Mouse (Mus musculus): ENCODE measurements around the gene Rhog. TPM values are rescaled to one million over a fixed set of nuclear protein-coding genes. Genes with fewer than 3 reads are reported as not detected.
"Not testable (repeated sequence)": the region's sequence is repeated elsewhere in the genome, so short reads cannot be mapped to it uniquely, and the experiment has no call there.

The Rhog gene
- polyA plus RNA-seq (2012; rRNA removed): 104 and 114 TPM in 2 replicates

GRCm38 (mm10) chr7:102255954-102256353, at the start of gene Rhog:
TSS of gene Rhog (minus strand) at chr7:102256054.
- WGBS: 80% methylated on average over 3 of the region's 3 CpGs
- DNase-seq (ENCODE audit: low read depth, low spot score): no peak

GRCm38 (mm10) chr7:102305596-102305995, 49.7 kb upstream of the Rhog start:
- DNase-seq (ENCODE audit: low read depth, low spot score): no peak
- WGBS: 67% methylated on average over 2 of the region's 2 CpGs

- no peak for DNase-seq (ENCODE audit: low read depth, low spot score)
- WGBS: 91% methylated on average over 4 of the region's 4 CpGs
Observed at GRCm38 (mm10) chr7:102302471-102302870, 46.6 kb upstream of the Rhog start.

DNA sequence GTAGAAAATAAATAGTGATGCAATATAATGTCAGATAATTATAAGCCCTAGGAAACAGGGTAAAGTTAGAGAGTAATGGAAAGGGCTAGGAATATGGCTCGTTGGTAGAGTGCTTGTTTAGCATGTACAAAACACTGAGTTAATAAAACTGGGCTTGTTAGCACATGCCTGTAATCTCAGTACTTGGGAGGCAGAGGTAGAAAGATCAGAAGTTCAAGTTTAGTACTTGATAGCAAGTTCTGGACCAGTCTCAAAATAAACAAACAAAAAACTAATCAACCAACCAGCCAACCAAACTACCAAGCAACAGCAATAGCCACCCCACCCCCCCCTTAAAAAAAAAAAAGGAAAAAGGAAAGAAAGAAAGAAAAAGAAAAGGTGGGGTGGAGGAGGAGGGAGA, 44.9 kb upstream of the Rhog start:
- no peak for DNase-seq (ENCODE audit: low read depth, low spot score)
- 31% methylated on average over 1 of the region's 1 CpGs for WGBS

- 27% methylated on average over 2 of the region's 2 CpGs for WGBS
- no peak for DNase-seq (ENCODE audit: low read depth, low spot score)
Observed at GRCm38 (mm10) chr7:102293234-102293633, 37.4 kb upstream of the Rhog start.

DNA sequence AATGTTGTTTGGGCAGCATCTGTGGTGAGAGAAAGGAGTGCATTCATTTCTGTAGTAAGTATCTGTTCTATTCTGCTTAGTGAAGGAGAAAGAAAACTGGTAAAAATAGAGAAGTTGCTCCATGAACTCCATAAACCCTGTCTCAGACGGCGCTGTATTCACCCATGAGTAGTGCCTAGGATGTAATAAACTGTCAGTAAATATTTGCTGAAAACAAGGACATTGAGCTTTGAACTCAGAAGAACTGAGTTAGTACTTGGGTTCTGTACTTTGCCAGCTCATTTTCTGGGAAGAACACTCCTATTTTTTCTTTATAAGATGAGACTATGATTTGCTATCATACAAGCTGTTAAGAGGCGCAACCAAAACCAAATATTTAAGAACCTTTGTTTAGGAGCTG, 36.4 kb upstream of the Rhog start:
- DNase-seq (ENCODE audit: low read depth, low spot score): no peak
- 30% methylated on average over 3 of the region's 3 CpGs for WGBS

GRCm38 (mm10) chr7:102289466-102289865, 33.6 kb upstream of the Rhog start:
- WGBS: 88% methylated on average over 6 of the region's 6 CpGs
- no peak for DNase-seq (ENCODE audit: low read depth, low spot score)

- DNase-seq (ENCODE audit: low read depth, low spot score): no peak
- WGBS: 26% methylated on average over 5 of the region's 5 CpGs
Observed at GRCm38 (mm10) chr7:102282261-102282660, 26.4 kb upstream of the Rhog start.

- DNase-seq (ENCODE audit: low read depth, low spot score): no peak
- 100% methylated on average over 1 of the region's 1 CpGs for WGBS
Observed at GRCm38 (mm10) chr7:102281403-102281802, 25.5 kb upstream of the Rhog start.

DNA sequence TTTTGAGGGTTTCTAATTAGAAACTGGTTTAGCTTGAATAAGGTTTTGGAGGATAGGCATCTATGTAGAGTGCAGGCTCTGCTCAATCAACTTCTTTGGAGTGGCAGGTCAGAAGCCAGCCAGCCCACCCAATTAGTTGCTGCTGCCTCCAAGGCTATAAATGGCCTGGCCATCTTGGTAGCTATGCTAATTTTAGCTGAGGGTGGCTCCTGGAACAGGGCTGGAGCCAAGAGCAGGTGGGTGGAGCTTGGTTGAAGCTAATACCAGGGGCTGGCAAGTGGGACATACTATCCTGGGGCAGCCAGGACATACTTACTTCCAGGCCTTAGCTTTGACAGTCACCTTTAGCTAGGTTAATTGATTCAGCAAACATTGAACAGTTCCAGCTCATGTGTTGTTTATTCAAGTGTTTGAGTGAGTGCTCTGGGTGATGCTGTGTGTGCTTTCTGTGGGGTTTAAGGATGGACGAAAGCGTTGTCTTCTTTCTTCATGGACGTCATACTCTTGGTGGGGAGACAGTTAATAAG, 16.6 kb upstream of the Rhog start:
- WGBS: 63% methylated on average over 3 of the region's 3 CpGs
- DNase-seq (ENCODE audit: low read depth, low spot score): no peak

GRCm38 (mm10) chr7:102268395-102268748, 12.5 kb upstream of the Rhog start:
- no peak for DNase-seq (ENCODE audit: low read depth, low spot score)
- 3% methylated on average over 12 of the region's 12 CpGs for WGBS

- under 1% methylated on average over 57 of the region's 73 CpGs for WGBS
- DNase-seq (ENCODE audit: low read depth, low spot score): no peak
Observed at GRCm38 (mm10) chr7:102267601-102268394, 11.9 kb upstream of the Rhog start, which contains the start of gene Stim1. TSS of gene Stim1 (plus strand) at chr7:102267806.

DNA sequence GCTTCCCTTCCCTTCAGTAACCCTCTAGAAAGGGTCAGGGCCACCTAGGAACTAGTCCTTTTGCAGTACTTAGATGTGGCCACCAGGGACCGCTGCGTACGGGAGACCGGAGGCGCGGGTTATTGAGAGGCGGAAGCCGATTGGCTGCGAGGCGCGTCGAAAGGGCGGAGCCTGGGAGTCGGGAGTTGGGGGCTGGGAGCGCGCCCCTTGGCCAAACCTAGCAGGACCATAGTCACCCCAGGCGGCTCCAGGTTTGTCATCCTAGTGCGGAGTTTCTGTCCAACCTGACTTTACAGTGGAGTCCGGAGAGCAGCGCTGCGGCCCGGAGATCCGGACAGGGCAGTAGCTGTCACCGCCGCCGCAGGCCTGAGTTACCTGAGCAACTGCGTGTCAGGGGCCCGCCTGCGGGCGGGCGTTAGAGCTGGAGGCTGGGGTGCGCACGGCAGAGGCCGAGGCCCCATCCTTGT, 11.3 kb upstream of the Rhog start:
- peak; percentile 75 for DNase-seq (ENCODE audit: low read depth, low spot score)
- under 1% methylated on average over 34 of the region's 34 CpGs for WGBS

DNA sequence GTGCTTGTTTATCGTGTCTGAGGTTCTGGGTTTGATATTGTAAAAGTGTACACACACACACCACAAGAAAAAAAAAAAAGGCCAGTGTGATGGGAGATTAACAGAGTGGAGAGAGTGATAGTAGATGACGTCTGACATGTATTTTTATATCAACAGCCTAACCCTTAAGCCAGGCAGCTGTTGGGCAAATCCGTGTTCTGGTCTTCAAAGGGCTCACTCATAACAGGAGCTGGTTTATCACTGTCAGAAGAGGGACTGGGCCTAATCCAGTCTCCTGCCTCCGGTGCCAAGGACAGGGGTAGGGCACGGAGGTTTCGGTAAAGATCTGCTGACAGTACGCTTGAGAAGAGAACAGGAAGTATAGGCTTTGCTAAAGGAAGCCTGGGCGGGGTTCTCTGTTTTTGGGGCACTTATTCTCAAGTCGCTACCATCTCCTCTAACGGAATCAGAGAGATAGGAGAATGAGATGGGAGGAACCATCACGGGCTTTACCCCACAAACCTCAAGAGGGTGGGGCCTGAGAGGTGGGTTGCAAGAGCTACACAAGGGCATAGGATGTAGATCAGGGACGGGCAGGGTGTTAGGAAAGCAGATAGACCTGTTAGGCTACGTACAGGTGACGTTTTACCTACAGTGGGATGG, 10.7 kb upstream of the Rhog start:
- no peak for DNase-seq (ENCODE audit: low read depth, low spot score)
- WGBS: 22% methylated on average over 14 of the region's 14 CpGs

- not testable (repeated sequence) for DNase-seq (ENCODE audit: low read depth, low spot score)
- WGBS: 85% methylated on average over 10 of the region's 10 CpGs
Observed at GRCm38 (mm10) chr7:102266021-102266400, 10.2 kb upstream of the Rhog start.

- no peak for DNase-seq (ENCODE audit: low read depth, low spot score)
- WGBS: 99% methylated on average over 2 of the region's 2 CpGs
Observed at GRCm38 (mm10) chr7:102263020-102263419, 7.2 kb upstream of the Rhog start.

GRCm38 (mm10) chr7:102260518-102260917, 4.7 kb upstream of the Rhog start:
- 78% methylated on average over 1 of the region's 1 CpGs for WGBS
- DNase-seq (ENCODE audit: low read depth, low spot score): no peak

- 79% methylated on average over 10 of the region's 10 CpGs for WGBS
- DNase-seq (ENCODE audit: low read depth, low spot score): no peak
Observed at GRCm38 (mm10) chr7:102259716-102260479, 4.0 kb upstream of the Rhog start.

DNA sequence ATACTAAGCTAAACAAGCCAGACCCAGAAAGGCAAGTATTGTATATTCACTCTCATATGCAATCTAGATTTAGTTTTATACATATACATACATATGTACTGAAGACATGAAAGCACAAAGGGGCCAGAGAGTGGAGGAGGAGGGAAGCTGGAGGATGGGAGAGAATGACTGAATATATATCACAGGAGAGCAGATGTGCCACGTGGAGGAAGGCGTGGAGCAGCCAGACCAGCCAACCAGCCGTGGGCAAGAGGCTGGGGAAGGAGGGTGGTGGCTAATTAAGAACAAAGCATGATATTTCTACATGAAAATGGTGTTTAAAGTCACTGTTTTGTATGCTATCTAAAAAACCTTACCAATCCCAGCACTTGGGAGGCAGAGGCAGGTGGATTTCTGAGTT, 2.9 kb upstream of the Rhog start:
- no peak for DNase-seq (ENCODE audit: low read depth, low spot score)
- WGBS: 42% methylated on average over 3 of the region's 3 CpGs

- DNase-seq (ENCODE audit: low read depth, low spot score): no peak
- WGBS: 20% methylated on average over 4 of the region's 4 CpGs
Observed at GRCm38 (mm10) chr7:102258189-102258588, 2.3 kb upstream of the Rhog start.
